Mouse (Mus musculus) ovary, adult 10 weeks (tissue): Measurements from ENCODE around the gene Ints13. TPM values are rescaled to one million over a fixed set of nuclear protein-coding genes. Genes with fewer than 3 reads are reported as not detected.

Experiments used
- polyA plus RNA-seq: library from polyadenylated mRNA; stranded (reverse); fragments of 350-450 nt; fragmentation: Illumina TruSeq; extraction: RNeasy Lipid Tissue Mini Kit (QIAGEN cat#74804); gene quantifications from one replicate; pipeline ENCODE4 v1.2.3, GENCODE M21; 2014

Ints13 gene
- polyA plus RNA-seq: 120 TPM

DNA sequence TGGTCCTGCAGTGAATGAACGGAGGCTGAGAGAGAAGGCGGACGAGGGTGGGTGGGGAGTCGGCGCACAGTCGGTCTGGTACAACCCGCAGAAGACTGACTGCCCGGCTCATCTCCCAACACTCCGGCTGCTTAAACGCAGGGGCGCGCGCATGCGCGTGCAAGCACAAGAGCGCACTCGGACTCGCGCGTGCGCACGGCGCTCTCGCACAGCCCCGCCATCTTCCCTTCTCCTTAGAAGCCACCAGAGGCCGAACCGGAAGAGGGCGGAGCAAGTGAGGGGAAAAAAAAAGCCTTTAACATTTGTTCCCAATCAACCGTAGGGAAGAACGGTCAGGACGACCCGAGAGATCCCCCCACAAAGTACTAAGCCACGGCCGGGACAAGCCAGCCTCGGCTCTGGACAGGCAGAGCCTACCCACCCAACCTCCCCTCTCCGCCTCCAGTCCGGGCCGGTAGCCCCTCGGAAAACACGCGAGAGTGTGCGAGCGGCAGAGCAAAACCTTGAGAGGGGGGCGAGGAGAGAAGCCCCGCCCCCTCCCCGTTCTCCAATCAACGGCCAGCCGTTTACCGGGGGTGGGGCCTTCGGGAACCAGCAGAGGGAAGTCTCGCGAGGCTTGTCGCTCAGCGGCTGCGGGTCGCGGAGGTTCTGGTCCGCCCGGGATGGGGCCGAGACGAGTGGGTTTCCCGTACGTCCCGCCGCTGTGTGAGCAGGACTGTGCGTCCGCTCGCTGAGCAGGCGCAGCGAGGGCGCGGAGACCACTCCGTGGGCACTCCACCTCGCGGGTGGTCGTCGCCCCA, at the start of gene Ints13:
Gene Ints13, minus strand, starts transcription at position 526 of the 800 bp plus-strand sequence.

GRCm38 (mm10) chr6:146576903-146577302, 732 bp downstream of the Ints13 start, which contains the start of gene Fgfr1op2:
Fgfr1op2 (plus strand) TSS chr6:146577203.

GRCm38 (mm10) chr6:146501866-146502804, 75.5 kb downstream of the Ints13 start, which contains the start of gene Itpr2:
Itpr2 (minus strand) TSS chr6:146502223.

Other genes starting within 250 kb of the Ints13 start
- 11.6 TPM for gene Itpr2, start 75.6 kb downstream of the Ints13 start, polyA plus RNA-seq
- 154 TPM for gene Fgfr1op2, start 632 bp downstream of the Ints13 start, polyA plus RNA-seq
- 241 TPM for gene Med21, start 64.7 kb upstream of the Ints13 start, polyA plus RNA-seq
- gene Tm7sf3, start 65.0 kb upstream of the Ints13 start, polyA plus RNA-seq: 59.3 TPM
- 25.6 TPM for gene Stk38l, start 147.2 kb upstream of the Ints13 start, polyA plus RNA-seq
- gene Arntl2, start 218.2 kb upstream of the Ints13 start, polyA plus RNA-seq: 4.6 TPM